Mouse (Mus musculus) B cell, adult 62 days (primary cell): ENCODE data around the gene Amigo3. TPM values are rescaled to one million over a fixed set of nuclear protein-coding genes. Genes with fewer than 3 reads are reported as not detected.

Experiments used
- total RNA-seq: library from RNA; stranded (reverse); gene quantifications from 4 replicates; pipeline ENCODE4 v1.2.4, GENCODE M21; 2023

Gene Amigo3
- 14.6 to 19.0 TPM (median 16.8 TPM) in 4 replicates for total RNA-seq

GRCm38 (mm10) chr9:108052885-108053664 lies at the start of gene Amigo3:
Gene Amigo3 (plus strand): TSS chr9:108053159.

DNA sequence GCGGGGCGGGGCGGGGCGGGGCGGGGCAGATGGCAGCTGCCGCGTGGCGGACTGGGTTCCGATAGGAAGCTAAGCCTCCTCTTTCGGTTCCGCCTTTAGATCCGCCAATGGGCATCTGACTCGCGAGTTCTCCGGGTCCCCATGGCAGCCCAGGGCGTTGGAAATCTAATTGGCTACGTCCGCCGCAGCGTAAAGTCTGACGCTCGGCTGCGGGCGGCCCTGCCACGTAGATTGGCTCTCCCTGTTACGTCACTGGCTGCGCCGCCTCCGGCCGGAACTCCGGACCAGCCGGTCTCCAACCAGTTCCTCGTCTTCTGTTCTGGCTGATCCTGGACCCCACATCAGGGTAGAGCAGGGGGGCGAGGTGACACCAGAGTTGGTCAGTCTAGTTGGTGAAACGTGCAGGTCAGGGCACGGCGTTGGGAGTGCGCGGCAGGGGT lies 3.9 kb upstream of the Amigo3 start, which contains the start of gene Gmppb:
TSS of gene Gmppb (plus strand) at position 227 of the 440 bp plus-strand sequence.

GRCm38 (mm10) chr9:108080168-108080567 lies 27.2 kb downstream of the Amigo3 start, which contains the start of gene Mst1:
Gene Mst1 (plus strand): TSS chr9:108080436.

GRCm38 (mm10) chr9:108082988-108083431 lies 30.1 kb downstream of the Amigo3 start, which contains the start of gene Rnf123:
Gene Rnf123 (minus strand): TSS chr9:108083346.

GRCm38 (mm10) chr9:108094184-108094941 lies 41.4 kb downstream of the Amigo3 start, which contains the start of gene Apeh:
Gene Apeh (minus strand): TSS chr9:108094606.

Other genes with a start within 250 kb of the Amigo3 start
- 117 to 141 TPM (median 124 TPM) in 4 replicates for gene Rbm6, start 179.9 kb upstream of the Amigo3 start, total RNA-seq
- 14.1 to 18.6 TPM (median 16.1 TPM) in 4 replicates for gene Mon1a, start 165.0 kb upstream of the Amigo3 start, total RNA-seq
- gene Mst1r, start 146.3 kb upstream of the Amigo3 start, total RNA-seq: 0.37 to 0.69 TPM (median 0.47 TPM) in 3 of 4 replicates, not detected in the other
- gene Actl11, start 124.7 kb upstream of the Amigo3 start, total RNA-seq: not detected in 4 replicates
- gene Camkv, start 117.5 kb upstream of the Amigo3 start, total RNA-seq: not detected in 4 replicates
- 5.4 to 9.1 TPM (median 6.5 TPM) in 4 replicates for gene Traip, start 103.0 kb upstream of the Amigo3 start, total RNA-seq
- gene Uba7, start 77.7 kb upstream of the Amigo3 start, total RNA-seq: 175 to 194 TPM (median 192 TPM) in 4 replicates
- gene Gm20661, start 70.1 kb upstream of the Amigo3 start, total RNA-seq: 0.86 TPM in 1 of 4 replicates, not detected in the others
- 1.9 to 3.2 TPM (median 2.6 TPM) in 4 replicates for gene Inka1, start 67.3 kb upstream of the Amigo3 start, total RNA-seq
- gene Cdhr4, start 60.7 kb upstream of the Amigo3 start, total RNA-seq: 2.6 TPM in 1 of 4 replicates, not detected in the others
- gene Gm20662, start 56.8 kb upstream of the Amigo3 start, total RNA-seq: 2.5 to 3.0 TPM in 2 of 4 replicates, not detected in the others
- gene Ip6k1, start 50.7 kb upstream of the Amigo3 start, total RNA-seq: 116 to 133 TPM (median 125 TPM) in 4 replicates
- gene Gmppb, start 3.9 kb upstream of the Amigo3 start, total RNA-seq: 42.9 to 57.3 TPM (median 47.6 TPM) in 4 replicates
- gene Mst1, start 27.3 kb downstream of the Amigo3 start, total RNA-seq: 0.26 to 1.1 TPM in 2 of 4 replicates, not detected in the others
- gene Rnf123, start 30.2 kb downstream of the Amigo3 start, total RNA-seq: 201 to 247 TPM (median 221 TPM) in 4 replicates
- 129 to 143 TPM (median 135 TPM) in 4 replicates for gene Apeh, start 41.4 kb downstream of the Amigo3 start, total RNA-seq
- 0.12 to 0.43 TPM (median 0.21 TPM) in 4 replicates for gene Bsn, start 137.2 kb downstream of the Amigo3 start, total RNA-seq
- 21.3 to 25.8 TPM (median 23.0 TPM) in 4 replicates for gene Dag1, start 210.8 kb downstream of the Amigo3 start, total RNA-seq
- 4.3 to 9.3 TPM (median 6.5 TPM) in 4 replicates for gene Nicn1, start 237.3 kb downstream of the Amigo3 start, total RNA-seq
- 1.5 to 2.8 TPM (median 1.7 TPM) in 4 replicates for gene Amt, start 243.7 kb downstream of the Amigo3 start, total RNA-seq